Mouse (Mus musculus) CH12.LX (cell line): ENCODE results near the gene Ccnd3. TPM values are rescaled to one million over a fixed set of nuclear protein-coding genes. Genes with fewer than 3 reads are reported as not detected.

Experiments
- DNase-seq: peaks from one replicate; pipeline ENCODE4 v3.0.0-alpha.2; 2013; ENCODE audit errors: extremely low read depth
- H3K27ac ChIP-seq: 2 replicates; pipeline ENCODE4 v1.5.1; 2012; ENCODE audit warnings: low read depth, mild to moderate bottlenecking, control low read depth, moderate library complexity; ENCODE audit not compliant: insufficient read depth
- H3K27me3 ChIP-seq: replicated peaks from 2 replicates; pipeline ENCODE3; 2012; ENCODE audit warnings: inconsistent platforms
- H3K36me3 ChIP-seq, 2 experiments: replicated peaks in 1 of 2; 2 replicates each; pipeline versions ENCODE3 to v1.6.1; 2012; ENCODE audit warnings: inconsistent platforms in 1 of 2, low read length in 1 of 2, mild to moderate bottlenecking in 1 of 2, mixed read lengths in 1 of 2, moderate library complexity in 1 of 2; ENCODE audit not compliant: control insufficient read depth in 1 of 2, insufficient read depth in 1 of 2
- H3K4me1 ChIP-seq, 2 experiments: 2 replicates each; pipeline ENCODE4 v1.6.1; 2012; ENCODE audit warnings: inconsistent platforms in 1 of 2, moderate library complexity in 1 of 2; ENCODE audit not compliant: insufficient read depth in 2 of 2, control insufficient read depth in 1 of 2
- H3K4me2 ChIP-seq: 2 replicates; pipeline ENCODE4 v1.6.1; 2012; ENCODE audit warnings: low read depth, mild to moderate bottlenecking, control low read depth; ENCODE audit not compliant: poor library complexity, insufficient read depth, severe bottlenecking
- H3K4me3 ChIP-seq, 3 experiments: fragments of 150-350 bp in 1 of 3; sonication (generic) in 1 of 3; replicated peaks in 1 of 3; 2 replicates each; pipeline versions ENCODE3 to v1.5.1; 2011 to 2012; ENCODE audit warnings: low read depth in 2 of 3, low read length in 2 of 3, mild to moderate bottlenecking in 2 of 3, moderate library complexity in 2 of 3, control low read depth in 1 of 3, improper control_type of control experiment in 1 of 3, inconsistent platforms in 1 of 3, mixed read lengths in 1 of 3; ENCODE audit not compliant: poor library complexity in 1 of 3
- H3K79me2 ChIP-seq: replicated peaks from 2 replicates; pipeline ENCODE4 v1.6.1; 2012; ENCODE audit warnings: mild to moderate bottlenecking, moderate library complexity; ENCODE audit not compliant: control insufficient read depth, poor library complexity, insufficient read depth, severe bottlenecking; ENCODE audit errors: extremely low read depth
- H3K9ac ChIP-seq: 2 replicates; pipeline ENCODE4 v1.6.1; 2012; ENCODE audit warnings: low read depth, mild to moderate bottlenecking, control low read depth, moderate library complexity; ENCODE audit not compliant: insufficient read depth
- H3K9me3 ChIP-seq: replicated peaks from 2 replicates; pipeline ENCODE3; 2012; ENCODE audit warnings: low read length, inconsistent platforms, mixed read lengths
- BHLHE40 ChIP-seq: IDR thresholded peaks from 2 replicates; pipeline ENCODE4 v1.6.1; 2011; ENCODE audit warnings: mild to moderate bottlenecking, low read depth, low read length, improper control_type of control experiment
- CHD2 ChIP-seq: IDR thresholded peaks from 2 replicates; pipeline ENCODE4 v1.6.1; 2011; ENCODE audit warnings: low read length, improper control_type of control experiment
- E2F4 ChIP-seq: IDR thresholded peaks from 2 replicates; pipeline ENCODE4 v1.6.1; 2011; ENCODE audit warnings: low read depth, low read length, improper control_type of control experiment; ENCODE audit not compliant: insufficient replicate concordance
- EP300 ChIP-seq: IDR thresholded peaks from 2 replicates; pipeline ENCODE4 v1.6.1; 2011; ENCODE audit warnings: low read length, improper control_type of control experiment
- ETS1 ChIP-seq: conservative IDR thresholded peaks from 2 replicates; pipeline ENCODE4 v1.6.1; 2012; ENCODE audit warnings: low read depth, mild to moderate bottlenecking, inconsistent platforms, low read length, improper control_type of control experiment, moderate library complexity
- GABPA ChIP-seq: IDR thresholded peaks from 2 replicates; pipeline ENCODE4 v1.6.1; 2012; ENCODE audit warnings: low read depth, low read length, improper control_type of control experiment, inconsistent platforms; ENCODE audit not compliant: insufficient replicate concordance
- HCFC1 ChIP-seq: IDR thresholded peaks from 2 replicates; pipeline ENCODE4 v1.6.1; 2012; ENCODE audit warnings: low read depth, mild to moderate bottlenecking, inconsistent platforms, low read length, improper control_type of control experiment
- IRF4 ChIP-seq: IDR thresholded peaks from 2 replicates; pipeline ENCODE4 v1.6.1; 2014; ENCODE audit warnings: low read depth, mild to moderate bottlenecking, inconsistent platforms, low read length, improper control_type of control experiment
- JUN ChIP-seq: IDR thresholded peaks from 2 replicates; pipeline ENCODE4 v1.6.1; 2011; ENCODE audit warnings: low read depth, mild to moderate bottlenecking, low read length, improper control_type of control experiment, moderate library complexity; ENCODE audit not compliant: insufficient read depth
- JUND ChIP-seq: conservative IDR thresholded peaks from 2 replicates; pipeline ENCODE4 v1.6.1; 2011; ENCODE audit warnings: low read depth, low read length, improper control_type of control experiment
- KAT2A ChIP-seq: IDR thresholded peaks from 2 replicates; pipeline ENCODE4 v1.6.1; 2012; ENCODE audit warnings: low read length, improper control_type of control experiment, inconsistent platforms; ENCODE audit not compliant: insufficient replicate concordance
- MAZ ChIP-seq: IDR thresholded peaks from 2 replicates; pipeline ENCODE4 v1.6.1; 2012; ENCODE audit warnings: low read depth, mild to moderate bottlenecking, inconsistent platforms, low read length, improper control_type of control experiment, moderate library complexity
- MEF2A ChIP-seq: IDR thresholded peaks from 2 replicates; pipeline ENCODE4 v1.6.1; 2014; ENCODE audit warnings: low read depth, mild to moderate bottlenecking, inconsistent platforms, low read length, improper control_type of control experiment, borderline replicate concordance
- MXI1 ChIP-seq: IDR thresholded peaks from 2 replicates; pipeline ENCODE4 v1.6.1; 2011; ENCODE audit warnings: mild to moderate bottlenecking, low read depth, low read length, improper control_type of control experiment
- POLR2A ChIP-seq: IDR thresholded peaks from 2 replicates; pipeline ENCODE4 v1.6.1; 2011; ENCODE audit warnings: low read depth, mild to moderate bottlenecking, improper control_type of control experiment, low read length
- SIN3A ChIP-seq: IDR thresholded peaks from 2 replicates; pipeline ENCODE4 v1.6.1; 2012; ENCODE audit warnings: low read length, improper control_type of control experiment, inconsistent platforms
- SMC3 ChIP-seq: IDR thresholded peaks from 2 replicates; pipeline ENCODE4 v1.6.1; 2011; ENCODE audit warnings: low read depth, low read length, improper control_type of control experiment
- UBTF ChIP-seq: IDR thresholded peaks from 2 replicates; pipeline ENCODE4 v1.6.1; 2012; ENCODE audit warnings: low read depth, mild to moderate bottlenecking, inconsistent platforms, low read length, improper control_type of control experiment, moderate library complexity
- USF1 ChIP-seq: IDR thresholded peaks from 2 replicates; pipeline ENCODE4 v1.6.1; 2014; ENCODE audit warnings: low read depth, mild to moderate bottlenecking, inconsistent platforms, low read length, improper control_type of control experiment
- USF2 ChIP-seq: conservative IDR thresholded peaks from 2 replicates; pipeline ENCODE4 v1.6.1; 2011; ENCODE audit warnings: low read depth, low read length, improper control_type of control experiment
- ZKSCAN1 ChIP-seq: IDR thresholded peaks from 2 replicates; pipeline ENCODE4 v1.6.1; 2012; ENCODE audit warnings: low read depth, inconsistent platforms, low read length, improper control_type of control experiment, borderline replicate concordance
- ZMIZ1 ChIP-seq: IDR thresholded peaks from 2 replicates; pipeline ENCODE4 v1.6.1; 2012; ENCODE audit warnings: low read depth, mild to moderate bottlenecking, inconsistent platforms, low read length, improper control_type of control experiment
- ZNF384 ChIP-seq: IDR thresholded peaks from 2 replicates; pipeline ENCODE4 v1.6.1; 2012; ENCODE audit warnings: low read depth, low read length, improper control_type of control experiment, inconsistent platforms
- dilution Hi-C: fragments of 300-500 bp; cut with MboI; formaldehyde crosslinking; loops from 2 replicates; pipeline ENCODE4 v1.14.3; 2020; ENCODE audit warnings: low sequenced_read_pairs; ENCODE audit not compliant: extremely low pct_unique_long_range_greater_than_20kb, extremely low pct_ligation_motif_present
- in situ Hi-C: fragments of 300-500 bp; cut with MboI; formaldehyde crosslinking; loops from 3 replicates; pipeline ENCODE4 v1.14.3; 2019; ENCODE audit warnings: low sequenced_read_pairs, low pct_ligation_motif_present, low pct_unique_long_range_greater_than_20kb, mixed read lengths
- polyA plus RNA-seq: library from polyadenylated mRNA; unstranded; fragments of >175 nt; gene quantifications from 2 replicates; pipeline ENCODE4 v1.2.1, GENCODE M21; 2012; ENCODE audit warnings: low read depth; ENCODE audit not compliant: insufficient read length
- total RNA-seq, 2 experiments: library from RNA; depleted of rRNA; stranded (reverse); fragments of 300-350 nt in 1 of 2; fragments of >200 nt in 1 of 2; gene quantifications; 2 replicates each; pipeline ENCODE4 v1.2.3; 2012 to 2014

The Ccnd3 gene
- total and polyA plus RNA-seq, 3 experiments: 30.6 to 121 (median 48.7) TPM

DNA sequence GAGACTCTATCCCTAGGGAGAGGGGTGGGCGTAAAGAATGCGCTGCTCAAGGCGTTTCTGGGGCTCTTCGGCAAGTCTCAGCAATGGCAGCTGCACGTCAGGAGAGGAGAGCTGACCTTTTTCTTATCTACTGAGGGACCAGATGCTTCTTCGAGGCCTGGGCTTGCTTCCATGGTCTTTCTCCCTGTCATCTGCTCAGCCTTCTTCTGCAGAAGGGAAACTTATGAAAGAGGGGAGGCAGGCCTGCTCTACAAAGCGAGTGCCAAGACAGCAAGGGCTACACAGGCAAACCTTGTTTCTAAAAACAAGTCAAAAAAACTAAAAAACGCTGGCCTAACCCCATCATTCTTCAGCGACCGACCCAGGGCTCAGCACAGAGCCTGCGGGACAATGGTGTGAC, 70.0 kb downstream of the Ccnd3 start:
- TF ChIP-seq KAT2A (no peak), MXI1 (no peak)
- Histone ChIP-seq H3K4me3 (no peak overlapping the region), H3K4me1 (no peaks in the 10 kb centered on the region), H3K4me2 (no peak overlapping the region), H3K79me2 (no peaks in the 10 kb centered on the region), H3K9ac (no peak overlapping the region), H3K27me3 (peaks cover 9% of the 10 kb centered on the region), H3K9me3 (no peaks in the 10 kb centered on the region), H3K36me3 (no peaks in the 10 kb centered on the region), H3K27ac (no peak overlapping the region)
- DNase-seq: no peak
- dilution Hi-C loops: no loop called here
- in situ Hi-C loops: no loop called here

DNA sequence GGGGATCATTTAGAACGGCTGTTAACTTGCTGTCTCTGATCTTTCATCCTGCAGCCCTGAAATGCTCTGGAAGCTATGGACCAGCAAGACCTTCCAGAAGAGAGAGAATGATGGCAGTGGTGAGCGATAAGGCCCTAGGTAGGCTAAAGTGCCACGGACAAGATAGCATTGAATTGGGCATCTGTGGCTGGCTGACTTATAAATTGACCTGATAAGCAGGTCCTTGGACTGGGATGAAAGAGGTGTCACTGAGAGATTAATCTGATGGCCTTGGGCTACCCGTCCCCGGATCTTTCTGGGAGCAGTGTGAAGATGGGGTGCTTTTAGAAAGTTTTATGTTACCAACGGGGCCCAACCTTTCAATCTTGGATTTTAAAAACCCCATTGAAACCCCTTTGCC, 73.8 kb downstream of the Ccnd3 start:
- H3K4me3 ChIP-seq: no peak overlapping the region
- no peaks in the 10 kb centered on the region for H3K79me2 ChIP-seq
- in situ Hi-C loops: no loop called here
- H3K36me3 ChIP-seq: no peaks in the 10 kb centered on the region
- no peaks in the 10 kb centered on the region for H3K9me3 ChIP-seq
- H3K4me1 ChIP-seq: no peaks in the 10 kb centered on the region
- no peak for TF ChIP-seq POLR2A
- no peak for TF ChIP-seq HCFC1
- no peak for TF ChIP-seq UBTF
- no peak for TF ChIP-seq MXI1
- no peak for TF ChIP-seq SIN3A
- no peak for TF ChIP-seq ETS1
- TF ChIP-seq E2F4: no peak
- TF ChIP-seq BHLHE40: no peak
- TF ChIP-seq, all 38 proteins: peak for 0
- DNase-seq: no peak
- dilution Hi-C loops: no loop called here
- H3K9ac ChIP-seq: no peak overlapping the region
- H3K27me3 ChIP-seq: peaks cover 7% of the 10 kb centered on the region
- H3K4me2 ChIP-seq: no peak overlapping the region
- H3K27ac ChIP-seq: no peak overlapping the region

DNA sequence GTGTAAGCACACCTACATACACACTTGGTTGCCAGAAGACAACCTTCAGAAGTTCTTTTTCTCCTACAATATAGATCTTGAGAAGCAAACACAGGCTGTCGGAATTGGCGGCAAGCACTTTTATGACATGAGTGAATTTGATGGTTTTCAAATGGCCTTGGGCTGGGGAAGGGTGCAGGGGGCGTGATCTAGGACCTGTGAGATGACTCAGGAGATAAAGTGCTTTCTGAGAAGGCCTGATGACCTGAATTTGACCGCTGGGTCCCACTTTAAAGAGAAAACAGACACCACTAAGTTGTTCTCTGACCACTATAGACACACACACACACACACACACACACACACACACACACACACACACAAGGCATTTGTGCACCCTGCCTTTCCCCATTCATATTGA, 76.1 kb downstream of the Ccnd3 start:
- TF ChIP-seq ETS1 (no peak), USF1 (no peak), EP300 (no peak), ZMIZ1 (no peak), ZKSCAN1 (no peak), POLR2A (no peak), JUN (no peak), MEF2A (no peak), GABPA (no peak), MXI1 (no peak), ZNF384 (no peak), IRF4 (no peak), UBTF (no peak), BHLHE40 (no peak), SMC3 (no peak), JUND (no peak), KAT2A (no peak), CHD2 (no peak), USF2 (no peak), MAZ (no peak)
- Histone ChIP-seq H3K36me3 (no peaks in the 10 kb centered on the region), H3K4me2 (no peak overlapping the region), H3K9ac (no peak overlapping the region), H3K27ac (no peak overlapping the region), H3K27me3 (peaks cover 2% of the 10 kb centered on the region), H3K4me1 (no peaks in the 10 kb centered on the region), H3K9me3 (no peaks in the 10 kb centered on the region), H3K79me2 (no peaks in the 10 kb centered on the region), H3K4me3 (no peak overlapping the region)
- dilution Hi-C loops (no loop called here), in situ Hi-C loops (no loop called here)
- DNase-seq: no peak
